Mouse (Mus musculus) embryonic facial prominence, embryonic 11.5 days (tissue): ENCODE results near the gene Neu1. TPM values are rescaled to one million over a fixed set of nuclear protein-coding genes. Genes with fewer than 3 reads are reported as not detected.
"Not testable (repeated sequence)": the region's sequence is repeated elsewhere in the genome, so short reads cannot be mapped to it uniquely, and the experiment has no call there.

Experiments
- ATAC-seq: fragments of 200-750 bp; cut with Nextera tagmentation; replicated peaks from 2 replicates; pipeline ENCODE4 v1.8.0; 2017; ENCODE audit warnings: low read depth; ENCODE audit not compliant: insufficient number of reproducible peaks, low FRiP score, low TSS enrichment
- DNase-seq: peaks from one replicate; pipeline ENCODE4 v3.0.0-alpha.2; 2015; ENCODE audit warnings: low spot score
- H3K27ac ChIP-seq: fragments of 300-500 bp; sonication (generic); replicated peaks from 2 replicates; pipeline ENCODE4 v1.5.1; 2014; ENCODE audit warnings: mild to moderate bottlenecking, low read depth, low read length, control low read depth
- H3K27me3 ChIP-seq: fragments of 300-500 bp; sonication (generic); 2 replicates; pipeline ENCODE4 v1.6.1; 2014; ENCODE audit warnings: mild to moderate bottlenecking, low read length, moderate library complexity, mixed read lengths; ENCODE audit not compliant: control insufficient read depth, insufficient read depth
- H3K36me3 ChIP-seq: fragments of 300-500 bp; sonication (generic); replicated peaks from 2 replicates; pipeline ENCODE4 v1.6.1; 2014; ENCODE audit warnings: low read depth, mild to moderate bottlenecking, low read length, moderate library complexity, mixed read lengths; ENCODE audit not compliant: control insufficient read depth, insufficient read depth
- H3K4me1 ChIP-seq: fragments of 300-500 bp; sonication (generic); 2 replicates; pipeline ENCODE4 v1.6.1; 2014; ENCODE audit warnings: low read length, mixed read lengths; ENCODE audit not compliant: control insufficient read depth, insufficient read depth
- H3K4me2 ChIP-seq: fragments of 300-500 bp; sonication (generic); 2 replicates; pipeline ENCODE4 v1.6.1; 2014; ENCODE audit warnings: low read depth, mild to moderate bottlenecking, control low read depth, low read length, moderate library complexity
- H3K4me3 ChIP-seq: fragments of 300-500 bp; sonication (generic); 2 replicates; pipeline ENCODE4 v1.5.1; 2014; ENCODE audit warnings: low read depth, low read length, control low read depth
- H3K9ac ChIP-seq: fragments of 300-500 bp; sonication (generic); replicated peaks from 2 replicates; pipeline ENCODE4 v1.6.1; 2014; ENCODE audit warnings: mild to moderate bottlenecking, control low read depth, low read length
- H3K9me3 ChIP-seq: fragments of 300-500 bp; sonication (generic); replicated peaks from 2 replicates; pipeline ENCODE4 v1.6.1; 2016; ENCODE audit warnings: mild to moderate bottlenecking, low read length, inconsistent platforms, mixed read lengths; ENCODE audit not compliant: control insufficient read depth
- whole genome bisulfite sequencing: fragments of 180-500 bp; shearing (Covaris S2); extraction: QIAGEN DNeasy Blood & Tissue Kit; methylation state at CpG from one replicate; pipeline ENCODE4 v1.1.7; 2014; 5-methylcytosine and 5-hydroxymethylcytosine counted together
- polyA plus RNA-seq: library from polyadenylated mRNA; unstranded; fragments of >200 nt; fragmentation: Nextera tagmentation; extraction: Ambion mirVana; gene quantifications from 2 replicates; pipeline ENCODE4 v1.2.1, GENCODE M21; 2014

Neu1 gene
- polyA plus RNA-seq, 1 experiment from 2014 or later: 10.9 TPM

DNA sequence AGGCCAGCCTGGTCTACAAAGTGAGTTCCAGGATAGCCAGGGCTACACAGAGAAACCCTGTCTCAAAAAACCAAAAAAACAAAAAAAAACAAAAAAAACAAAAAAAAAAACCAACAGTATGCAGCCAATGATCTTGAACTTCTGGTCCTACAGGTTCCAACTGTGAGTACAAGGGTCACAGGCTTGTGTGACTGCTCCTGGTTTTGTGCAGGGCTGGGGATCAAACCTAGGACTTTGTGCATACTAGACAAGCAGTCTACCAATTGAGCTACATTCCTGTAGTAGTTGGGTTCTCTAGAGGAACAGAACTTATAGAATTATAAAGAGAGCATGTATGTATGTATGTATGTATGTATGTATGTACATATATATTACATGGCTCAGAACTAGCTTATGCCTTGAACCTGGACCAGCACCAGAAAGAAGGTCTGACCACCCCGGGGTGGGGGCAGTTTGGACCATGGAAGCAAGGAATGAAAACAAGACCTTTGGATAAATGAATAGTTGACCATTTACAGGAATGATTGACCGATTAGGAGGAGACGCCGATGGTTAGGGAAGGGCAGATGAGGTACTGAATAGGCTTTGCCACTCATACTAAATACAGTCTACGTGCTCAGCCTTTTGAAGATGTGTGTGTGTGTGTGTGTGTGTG lies 15.6 kb downstream of the Neu1 start:
- H3K4me1 ChIP-seq: peaks cover 4% of the 10 kb centered on the region; the same call in 1 of the 2 replicates
- H3K36me3 ChIP-seq: peaks cover 12% of the 10 kb centered on the region
- no peak overlapping the region for H3K9ac ChIP-seq
- no peak for ATAC-seq
- no peak overlapping the region for H3K4me3 ChIP-seq
- H3K27me3 ChIP-seq: no peaks in the 10 kb centered on the region
- WGBS: 87% methylated on average over 5 of the region's 5 CpGs
- H3K4me2 ChIP-seq: no peak overlapping the region
- no peak for DNase-seq
- no peak overlapping the region for H3K27ac ChIP-seq
- no peaks in the 10 kb centered on the region for H3K9me3 ChIP-seq

GRCm38 (mm10) chr17:34947606-34948005 lies 16.6 kb downstream of the Neu1 start:
- Histone ChIP-seq H3K9ac (no peak overlapping the region), H3K36me3 (peaks cover 12% of the 10 kb centered on the region), H3K9me3 (no peaks in the 10 kb centered on the region), H3K4me3 (no peak overlapping the region), H3K27ac (no peak overlapping the region), H3K4me1 (peaks cover 4% of the 10 kb centered on the region; the same call in 1 of the 2 replicates), H3K27me3 (no peaks in the 10 kb centered on the region), H3K4me2 (no peak overlapping the region)
- ATAC-seq (no peak), DNase-seq (peak; percentile 67)
- 28% methylated on average over 8 of the region's 8 CpGs for WGBS

- peaks cover 12% of the 10 kb centered on the region for H3K36me3 ChIP-seq
- H3K9ac ChIP-seq, DNase-seq, H3K9me3 ChIP-seq, H3K4me1 ChIP-seq, H3K27ac ChIP-seq, H3K4me2 ChIP-seq, ATAC-seq, H3K27me3 ChIP-seq, H3K4me3 ChIP-seq: not testable (repeated sequence)
- 61% methylated on average over 9 of the region's 9 CpGs for WGBS
Observed at GRCm38 (mm10) chr17:34948721-34949552, 17.9 kb downstream of the Neu1 start.

GRCm38 (mm10) chr17:34949553-34949969 lies 18.5 kb downstream of the Neu1 start:
- Histone ChIP-seq H3K9ac (no peak overlapping the region), H3K36me3 (peaks cover 12% of the 10 kb centered on the region), H3K27ac (0 out of 2 replicates have a peak overlapping the region, but pooled peaks have one; percentile 16), H3K4me1 (peaks cover 4% of the 10 kb centered on the region; the same call in 1 of the 2 replicates), H3K4me2 (no peak overlapping the region), H3K4me3 (peak overlapping the region; percentile 4; the same call in 1 of the 2 replicates), H3K9me3 (no peaks in the 10 kb centered on the region), H3K27me3 (no peaks in the 10 kb centered on the region)
- DNase-seq (no peak), ATAC-seq (no peak)
- WGBS: 34% methylated on average over 4 of the region's 4 CpGs

- H3K9me3 ChIP-seq: no peaks in the 10 kb centered on the region
- H3K4me1 ChIP-seq: peaks cover 4% of the 10 kb centered on the region; the same call in 1 of the 2 replicates
- H3K27ac ChIP-seq: peak overlapping the region; percentile 93
- ATAC-seq: no peak
- DNase-seq: no peak
- H3K36me3 ChIP-seq: peaks cover 12% of the 10 kb centered on the region
- H3K4me2 ChIP-seq: peak overlapping the region; percentile 42
- H3K9ac ChIP-seq: peak overlapping the region; percentile 99
- peak overlapping the region; percentile 97 for H3K4me3 ChIP-seq
- H3K27me3 ChIP-seq: no peaks in the 10 kb centered on the region
- WGBS: 31% methylated on average over 10 of the region's 10 CpGs
Observed at GRCm38 (mm10) chr17:34950514-34951455, 19.7 kb downstream of the Neu1 start.

DNA sequence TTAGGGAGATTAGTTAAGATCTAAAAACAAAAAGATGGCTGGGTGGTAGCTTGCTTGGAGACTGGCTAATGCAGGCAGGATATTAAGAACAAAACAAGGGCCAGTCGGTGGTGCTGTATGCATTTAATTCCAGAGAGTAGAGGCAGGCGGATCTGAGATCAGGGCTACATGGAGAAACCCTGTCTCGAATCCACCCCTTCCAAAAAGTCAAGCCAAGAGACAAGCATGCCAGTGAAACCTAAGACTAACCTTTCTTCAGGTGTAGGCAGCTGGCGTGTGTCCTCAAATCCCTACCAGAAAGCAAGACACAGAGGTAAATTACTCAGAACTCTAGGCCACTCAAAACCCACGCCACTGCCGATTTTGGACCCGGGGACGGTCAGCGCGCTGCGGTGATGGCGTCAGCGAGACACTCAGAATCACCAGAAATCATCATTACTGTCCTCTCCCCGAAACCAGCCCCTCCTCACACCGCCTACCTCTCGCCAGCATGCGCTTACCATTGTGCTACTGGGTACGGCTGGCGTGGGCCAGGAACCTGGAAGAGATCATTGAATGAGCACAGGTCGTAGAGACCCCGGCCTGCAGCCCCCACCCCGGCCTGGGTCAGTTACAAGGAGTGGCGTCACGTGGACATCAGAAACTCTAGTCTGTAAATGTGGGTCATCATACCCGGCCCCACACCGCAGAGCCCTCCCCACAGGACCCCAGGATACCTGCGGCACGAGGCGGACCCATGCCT lies 20.8 kb downstream of the Neu1 start:
- Histone ChIP-seq H3K27me3 (no peaks in the 10 kb centered on the region), H3K4me1 (peaks cover 4% of the 10 kb centered on the region; the same call in 1 of the 2 replicates), H3K4me3 (peak overlapping the region; percentile 97), H3K4me2 (peak overlapping the region; percentile 42), H3K27ac (peak overlapping the region; percentile 93), H3K36me3 (peaks cover 12% of the 10 kb centered on the region), H3K9me3 (no peaks in the 10 kb centered on the region), H3K9ac (peak overlapping the region; percentile 99)
- WGBS: under 1% methylated on average over 29 of the region's 29 CpGs
- DNase-seq (no peak), ATAC-seq (peak; percentile 41; the same call in 1 of the 2 replicates)

- Histone ChIP-seq H3K27ac (peak overlapping the region; percentile 93), H3K4me3 (peak overlapping the region; percentile 97), H3K4me2 (peak overlapping the region; percentile 19), H3K27me3 (no peaks in the 10 kb centered on the region), H3K36me3 (peaks cover 12% of the 10 kb centered on the region), H3K4me1 (peaks cover 4% of the 10 kb centered on the region; the same call in 1 of the 2 replicates), H3K9me3 (no peaks in the 10 kb centered on the region), H3K9ac (peak overlapping the region; percentile 99)
- under 1% methylated on average over 23 of the region's 23 CpGs for WGBS
- DNase-seq: peak; percentile 84
- peak; percentile 86 for ATAC-seq
Observed at GRCm38 (mm10) chr17:34952378-34953040, 21.5 kb downstream of the Neu1 start.
